ENCODE assay signal across 15 mouse cellular contexts in the genomic region with DNA sequence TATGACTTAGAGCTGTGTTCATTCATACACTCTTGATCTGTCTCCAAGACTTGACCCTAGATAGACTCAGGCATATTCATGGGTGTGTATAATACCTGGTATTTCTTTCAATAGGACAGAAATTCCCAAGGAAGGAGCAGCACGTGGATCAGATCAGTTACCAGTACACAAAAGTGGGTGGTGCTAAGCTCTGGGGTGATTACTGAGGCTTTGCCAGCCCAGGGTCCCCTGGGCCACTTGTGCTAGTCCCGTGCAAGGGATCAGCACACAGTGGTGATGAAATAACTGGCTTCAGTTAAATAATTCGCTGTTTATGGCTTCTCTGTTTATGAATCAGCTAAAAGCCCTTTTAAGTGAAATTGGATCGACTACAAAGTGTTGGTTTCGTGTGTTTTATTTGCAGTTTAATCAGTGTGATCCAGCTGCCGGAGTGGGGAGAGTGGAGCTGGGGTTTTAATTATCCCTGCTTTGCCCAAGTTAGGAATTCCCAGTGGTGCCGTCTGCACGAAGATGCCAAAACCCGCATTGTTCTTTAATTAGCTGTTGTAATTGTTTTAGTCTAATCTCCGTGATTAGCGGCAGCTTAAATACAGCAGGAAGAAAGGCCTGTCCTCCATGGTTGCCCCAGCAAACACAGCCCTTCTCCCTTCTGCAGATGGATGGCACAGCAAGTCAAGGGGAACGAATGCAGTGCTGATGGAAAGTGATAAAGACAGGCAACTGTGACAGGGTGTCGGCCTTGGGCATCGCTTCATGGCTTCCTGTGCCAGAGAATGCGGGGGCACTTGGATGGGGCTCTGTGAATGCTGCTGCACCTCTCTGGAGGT.
DNase-seq lines count a peak whose midpoint lies in the region; ATAC-seq lines count a peak whose summit lies in the region.
"Had no signal": no experiment of that assay in that cellular context is flagged by ENCODE, and none has a peak within 500 bp of the region (broad histone marks: within the 10 kb centered on the region; RNA-seq: fewer than 3 reads in every experiment).

No protein-coding gene starts in this region.

- ATAC-seq in frontal cortex, adult (ENCODE audit: low TSS enrichment) = peak; percentile 50; the same call in 1 of the 2 replicates
- ATAC-seq in midbrain, embryonic 14.5 days (ENCODE audit: low FRiP score, low TSS enrichment) = no peak
- peak; percentile 78 for ATAC-seq in hindbrain, embryonic 16.5 days

- no peak for DNase-seq in frontal cortex, postnatal 14 days (ENCODE audit: low spot score in 2 of 2)
- DNase-seq in midbrain, embryonic 14.5 days = peak; percentile 78
- DNase-seq in midbrain, embryonic 10.5 days (ENCODE audit: low spot score) = no peak
- DNase-seq in retina, postnatal 1 day = peak; percentile 94
- no peak for DNase-seq in thymus, postnatal 25 days
- DNase-seq in urinary bladder, postnatal 25 days (ENCODE audit: low spot score) = no peak
- DNase-seq: adrenal gland, postnatal 10 days; kidney, adult 11 months; thymus, adult 2 months had no signal

- whole genome bisulfite sequencing in midbrain, embryonic 14.5 days = 64% methylated on average over 15 of the region's 15 CpGs
- WGBS in midbrain, embryonic 10.5 days = 79% methylated on average over 15 of the region's 15 CpGs
- 42% methylated on average over 15 of the region's 15 CpGs for WGBS in hindbrain, embryonic 16.5 days

- no peaks in the 10 kb centered on the region for H3K4me1 ChIP-seq in midbrain, embryonic 14.5 days (ENCODE audit: control insufficient read depth, insufficient read depth, low read length)
- no peaks in the 10 kb centered on the region for H3K4me1 ChIP-seq in midbrain, embryonic 10.5 days
- peaks cover 5% of the 10 kb centered on the region for H3K4me1 ChIP-seq in hindbrain, embryonic 16.5 days (ENCODE audit: control insufficient read depth, insufficient read depth, low read depth, low read length)
- H3K4me1 ChIP-seq: lung, embryonic 15.5 days had no signal

- H3K27ac ChIP-seq in midbrain, embryonic 14.5 days (replicated peaks; ENCODE audit: low read depth, low read length) = peak overlapping the region; percentile 6; the same call in 1 of the 2 replicates
- H3K27ac ChIP-seq in midbrain, embryonic 10.5 days (replicated peaks) = no peak overlapping the region
- peak overlapping the region; percentile 23 for H3K27ac ChIP-seq in hindbrain, embryonic 16.5 days (ENCODE audit: low read depth, low read length)
- H3K27ac ChIP-seq: heart, embryonic 10.5 days; lung, embryonic 15.5 days; midbrain, embryonic 12.5 days had no signal

- H3K9ac ChIP-seq in midbrain, embryonic 14.5 days (replicated peaks; ENCODE audit: low read length) = no peak overlapping the region
- no peak overlapping the region for H3K9ac ChIP-seq in hindbrain, embryonic 16.5 days (ENCODE audit: low read depth, low read length)
- H3K9ac ChIP-seq: lung, embryonic 15.5 days; midbrain, embryonic 12.5 days had no signal

- no peaks in the 10 kb centered on the region for H3K27me3 ChIP-seq in midbrain, embryonic 14.5 days (ENCODE audit: control insufficient read depth, insufficient read depth, low read length)
- H3K27me3 ChIP-seq in midbrain, embryonic 10.5 days (ENCODE audit: low read depth, poor library complexity, severe bottlenecking) = no peaks in the 10 kb centered on the region
- H3K27me3 ChIP-seq in hindbrain, embryonic 16.5 days (replicated peaks; ENCODE audit: control insufficient read depth, insufficient read depth, low read length) = no peaks in the 10 kb centered on the region
- H3K27me3 ChIP-seq: lung, embryonic 15.5 days; midbrain, embryonic 12.5 days had no signal

- no peak overlapping the region for H3K4me2 ChIP-seq in midbrain, embryonic 14.5 days (ENCODE audit: low read length)
- no peak overlapping the region for H3K4me2 ChIP-seq in hindbrain, embryonic 16.5 days (ENCODE audit: low read length)
- H3K4me2 ChIP-seq: liver, embryonic 11.5 days; lung, embryonic 15.5 days; midbrain, embryonic 12.5 days had no signal

- no peaks in the 10 kb centered on the region for H3K9me3 ChIP-seq in midbrain, embryonic 14.5 days (ENCODE audit: control insufficient read depth, low read length)
- H3K9me3 ChIP-seq in midbrain, embryonic 10.5 days (replicated peaks) = peaks cover 12% of the 10 kb centered on the region
- no peaks in the 10 kb centered on the region for H3K9me3 ChIP-seq in hindbrain, embryonic 16.5 days (ENCODE audit: control insufficient read depth, low read length)
- H3K9me3 ChIP-seq: heart, embryonic 10.5 days; lung, embryonic 15.5 days had no signal

- no peak overlapping the region for H3K4me3 ChIP-seq in midbrain, embryonic 14.5 days (replicated peaks; ENCODE audit: low read depth, low read length)
- no peak overlapping the region for H3K4me3 ChIP-seq in midbrain, embryonic 10.5 days
- no peak overlapping the region for H3K4me3 ChIP-seq in hindbrain, embryonic 16.5 days (ENCODE audit: low read length)
- H3K4me3 ChIP-seq: heart, embryonic 10.5 days; lung, embryonic 15.5 days; midbrain, embryonic 12.5 days had no signal

- no peaks in the 10 kb centered on the region for H3K36me3 ChIP-seq in midbrain, embryonic 14.5 days (ENCODE audit: control insufficient read depth, insufficient read depth, low read length)
- H3K36me3 ChIP-seq in midbrain, embryonic 10.5 days = no peaks in the 10 kb centered on the region
- H3K36me3 ChIP-seq in hindbrain, embryonic 16.5 days (ENCODE audit: control insufficient read depth, insufficient read depth, low read length) = no peaks in the 10 kb centered on the region
- H3K36me3 ChIP-seq: lung, embryonic 15.5 days; midbrain, embryonic 12.5 days had no signal

Comparison
In these comparisons a context has a peak if more than half of its experiments do, and no peak if none do; other contexts are left out.
1. DNase-seq: peak in midbrain, embryonic 14.5 days (single experiment) and retina, postnatal 1 day (single experiment); none in frontal cortex, postnatal 14 days (0 of 2), midbrain, embryonic 10.5 days (single experiment), thymus, postnatal 25 days (single experiment) and urinary bladder, postnatal 25 days (single experiment).